Mouse (Mus musculus) CH12.LX (cell line): ENCODE measurements around the gene Golga4. TPM values are rescaled to one million over a fixed set of nuclear protein-coding genes. Genes with fewer than 3 reads are reported as not detected.

Source experiments
- DNase-seq: peaks from one replicate; pipeline ENCODE4 v3.0.0-alpha.2; 2013; ENCODE audit errors: extremely low read depth
- H3K27ac ChIP-seq: 2 replicates; pipeline ENCODE4 v1.5.1; 2012; ENCODE audit warnings: low read depth, mild to moderate bottlenecking, control low read depth, moderate library complexity; ENCODE audit not compliant: insufficient read depth
- H3K27me3 ChIP-seq: replicated peaks from 2 replicates; pipeline ENCODE3; 2012; ENCODE audit warnings: inconsistent platforms
- H3K36me3 ChIP-seq, 2 experiments: replicated peaks in 1 of 2; 2 replicates each; pipeline versions ENCODE3 to v1.6.1; 2012; ENCODE audit warnings: inconsistent platforms in 1 of 2, low read length in 1 of 2, mild to moderate bottlenecking in 1 of 2, mixed read lengths in 1 of 2, moderate library complexity in 1 of 2; ENCODE audit not compliant: control insufficient read depth in 1 of 2, insufficient read depth in 1 of 2
- H3K4me1 ChIP-seq, 2 experiments: 2 replicates each; pipeline ENCODE4 v1.6.1; 2012; ENCODE audit warnings: inconsistent platforms in 1 of 2, moderate library complexity in 1 of 2; ENCODE audit not compliant: insufficient read depth in 2 of 2, control insufficient read depth in 1 of 2
- H3K4me2 ChIP-seq: 2 replicates; pipeline ENCODE4 v1.6.1; 2012; ENCODE audit warnings: low read depth, mild to moderate bottlenecking, control low read depth; ENCODE audit not compliant: poor library complexity, insufficient read depth, severe bottlenecking
- H3K4me3 ChIP-seq, 3 experiments: fragments of 150-350 bp in 1 of 3; sonication (generic) in 1 of 3; replicated peaks in 1 of 3; 2 replicates each; pipeline versions ENCODE3 to v1.5.1; 2011 to 2012; ENCODE audit warnings: low read depth in 2 of 3, low read length in 2 of 3, mild to moderate bottlenecking in 2 of 3, moderate library complexity in 2 of 3, control low read depth in 1 of 3, improper control_type of control experiment in 1 of 3, inconsistent platforms in 1 of 3, mixed read lengths in 1 of 3; ENCODE audit not compliant: poor library complexity in 1 of 3
- H3K79me2 ChIP-seq: replicated peaks from 2 replicates; pipeline ENCODE4 v1.6.1; 2012; ENCODE audit warnings: mild to moderate bottlenecking, moderate library complexity; ENCODE audit not compliant: control insufficient read depth, poor library complexity, insufficient read depth, severe bottlenecking; ENCODE audit errors: extremely low read depth
- H3K9ac ChIP-seq: 2 replicates; pipeline ENCODE4 v1.6.1; 2012; ENCODE audit warnings: low read depth, mild to moderate bottlenecking, control low read depth, moderate library complexity; ENCODE audit not compliant: insufficient read depth
- H3K9me3 ChIP-seq: replicated peaks from 2 replicates; pipeline ENCODE3; 2012; ENCODE audit warnings: low read length, inconsistent platforms, mixed read lengths
- BHLHE40 ChIP-seq: IDR thresholded peaks from 2 replicates; pipeline ENCODE4 v1.6.1; 2011; ENCODE audit warnings: mild to moderate bottlenecking, low read depth, low read length, improper control_type of control experiment
- E2F4 ChIP-seq: IDR thresholded peaks from 2 replicates; pipeline ENCODE4 v1.6.1; 2011; ENCODE audit warnings: low read depth, low read length, improper control_type of control experiment; ENCODE audit not compliant: insufficient replicate concordance
- EP300 ChIP-seq: IDR thresholded peaks from 2 replicates; pipeline ENCODE4 v1.6.1; 2011; ENCODE audit warnings: low read length, improper control_type of control experiment
- ETS1 ChIP-seq: conservative IDR thresholded peaks from 2 replicates; pipeline ENCODE4 v1.6.1; 2012; ENCODE audit warnings: low read depth, mild to moderate bottlenecking, inconsistent platforms, low read length, improper control_type of control experiment, moderate library complexity
- GABPA ChIP-seq: IDR thresholded peaks from 2 replicates; pipeline ENCODE4 v1.6.1; 2012; ENCODE audit warnings: low read depth, low read length, improper control_type of control experiment, inconsistent platforms; ENCODE audit not compliant: insufficient replicate concordance
- HCFC1 ChIP-seq: IDR thresholded peaks from 2 replicates; pipeline ENCODE4 v1.6.1; 2012; ENCODE audit warnings: low read depth, mild to moderate bottlenecking, inconsistent platforms, low read length, improper control_type of control experiment
- JUND ChIP-seq: conservative IDR thresholded peaks from 2 replicates; pipeline ENCODE4 v1.6.1; 2011; ENCODE audit warnings: low read depth, low read length, improper control_type of control experiment
- KAT2A ChIP-seq: IDR thresholded peaks from 2 replicates; pipeline ENCODE4 v1.6.1; 2012; ENCODE audit warnings: low read length, improper control_type of control experiment, inconsistent platforms; ENCODE audit not compliant: insufficient replicate concordance
- MAX ChIP-seq: IDR thresholded peaks from 2 replicates; pipeline ENCODE4 v1.6.1; 2011; ENCODE audit warnings: low read length, improper control_type of control experiment
- MAZ ChIP-seq: IDR thresholded peaks from 2 replicates; pipeline ENCODE4 v1.6.1; 2012; ENCODE audit warnings: low read depth, mild to moderate bottlenecking, inconsistent platforms, low read length, improper control_type of control experiment, moderate library complexity
- MEF2A ChIP-seq: IDR thresholded peaks from 2 replicates; pipeline ENCODE4 v1.6.1; 2014; ENCODE audit warnings: low read depth, mild to moderate bottlenecking, inconsistent platforms, low read length, improper control_type of control experiment, borderline replicate concordance
- MXI1 ChIP-seq: IDR thresholded peaks from 2 replicates; pipeline ENCODE4 v1.6.1; 2011; ENCODE audit warnings: mild to moderate bottlenecking, low read depth, low read length, improper control_type of control experiment
- MYC ChIP-seq: IDR thresholded peaks from 2 replicates; pipeline ENCODE4 v1.6.1; 2011; ENCODE audit warnings: low read depth, mild to moderate bottlenecking, improper control_type of control experiment, low read length
- NELFE ChIP-seq: IDR thresholded peaks from 2 replicates; pipeline ENCODE4 v1.6.1; 2011; ENCODE audit warnings: low read depth, low read length, improper control_type of control experiment
- NRF1 ChIP-seq: IDR thresholded peaks from 2 replicates; pipeline ENCODE4 v1.6.1; 2014; ENCODE audit warnings: low read depth, mild to moderate bottlenecking, inconsistent platforms, low read length, improper control_type of control experiment, moderate library complexity
- POLR2A ChIP-seq: IDR thresholded peaks from 2 replicates; pipeline ENCODE4 v1.6.1; 2011; ENCODE audit warnings: low read depth, mild to moderate bottlenecking, improper control_type of control experiment, low read length
- POLR2AphosphoS2 ChIP-seq: IDR thresholded peaks from 2 replicates; pipeline ENCODE4 v1.6.1; 2011; ENCODE audit warnings: low read depth, low read length, improper control_type of control experiment
- TBP ChIP-seq: conservative IDR thresholded peaks from 2 replicates; pipeline ENCODE4 v1.6.1; 2011; ENCODE audit warnings: low read depth, low read length, improper control_type of control experiment
- TCF12 ChIP-seq: IDR thresholded peaks from 2 replicates; pipeline ENCODE4 v1.6.1; 2014; ENCODE audit warnings: low read depth, mild to moderate bottlenecking, inconsistent platforms, low read length, improper control_type of control experiment
- UBTF ChIP-seq: IDR thresholded peaks from 2 replicates; pipeline ENCODE4 v1.6.1; 2012; ENCODE audit warnings: low read depth, mild to moderate bottlenecking, inconsistent platforms, low read length, improper control_type of control experiment, moderate library complexity
- ZC3H11A ChIP-seq: IDR thresholded peaks from 2 replicates; pipeline ENCODE4 v1.6.1; 2012; ENCODE audit warnings: low read depth, mild to moderate bottlenecking, inconsistent platforms, low read length, improper control_type of control experiment
- ZKSCAN1 ChIP-seq: IDR thresholded peaks from 2 replicates; pipeline ENCODE4 v1.6.1; 2012; ENCODE audit warnings: low read depth, inconsistent platforms, low read length, improper control_type of control experiment, borderline replicate concordance
- ZMIZ1 ChIP-seq: IDR thresholded peaks from 2 replicates; pipeline ENCODE4 v1.6.1; 2012; ENCODE audit warnings: low read depth, mild to moderate bottlenecking, inconsistent platforms, low read length, improper control_type of control experiment
- dilution Hi-C: fragments of 300-500 bp; cut with MboI; formaldehyde crosslinking; loops from 2 replicates; pipeline ENCODE4 v1.14.3; 2020; ENCODE audit warnings: low sequenced_read_pairs; ENCODE audit not compliant: extremely low pct_unique_long_range_greater_than_20kb, extremely low pct_ligation_motif_present
- in situ Hi-C: fragments of 300-500 bp; cut with MboI; formaldehyde crosslinking; loops from 3 replicates; pipeline ENCODE4 v1.14.3; 2019; ENCODE audit warnings: low sequenced_read_pairs, low pct_ligation_motif_present, low pct_unique_long_range_greater_than_20kb, mixed read lengths
- polyA plus RNA-seq: library from polyadenylated mRNA; unstranded; fragments of >175 nt; gene quantifications from 2 replicates; pipeline ENCODE4 v1.2.1, GENCODE M21; 2012; ENCODE audit warnings: low read depth; ENCODE audit not compliant: insufficient read length
- total RNA-seq, 2 experiments: library from RNA; depleted of rRNA; stranded (reverse); fragments of 300-350 nt in 1 of 2; fragments of >200 nt in 1 of 2; gene quantifications; 2 replicates each; pipeline ENCODE4 v1.2.3; 2012 to 2014

Gene Golga4
- total and polyA plus RNA-seq, 3 experiments = 23.7 to 37.2 (median 33.1) TPM

DNA sequence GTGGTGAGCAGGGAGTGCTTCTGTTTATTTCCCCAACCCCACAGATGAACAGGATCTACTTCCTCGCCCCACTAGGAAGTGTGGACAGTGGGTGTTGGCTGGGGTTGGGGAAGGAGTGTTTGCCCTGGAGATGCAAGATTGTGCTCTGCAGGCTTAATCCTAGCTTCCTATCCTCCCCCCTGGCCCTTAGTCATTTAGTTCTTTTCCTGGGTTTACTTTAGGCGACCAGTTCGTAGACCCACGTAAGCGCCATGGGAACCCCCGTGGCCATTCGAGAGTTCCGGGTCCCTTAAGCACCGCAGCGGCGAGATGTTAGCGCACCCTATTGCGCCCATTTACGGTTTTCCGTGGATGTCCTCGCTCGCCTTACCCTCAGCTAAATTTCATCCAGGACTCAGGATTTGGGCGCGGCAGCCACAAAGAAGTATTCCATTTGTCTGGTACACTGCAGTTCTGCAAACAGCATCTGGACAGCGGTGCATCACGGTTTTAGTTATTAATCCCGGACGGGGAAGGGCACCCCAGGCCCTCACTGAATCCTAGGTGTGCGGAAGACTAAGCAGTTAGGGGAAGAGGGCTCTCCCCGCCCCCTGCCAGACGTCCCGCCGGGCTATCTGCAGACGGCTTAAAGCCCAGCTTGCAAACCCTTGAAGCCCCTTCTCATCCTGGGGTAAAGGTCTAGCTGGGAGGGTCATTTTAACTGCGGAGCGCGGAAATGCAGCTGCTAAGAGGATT, 19.5 kb upstream of the Golga4 start:
- Histone ChIP-seq H3K9ac (no peak overlapping the region), H3K36me3 (no peaks in the 10 kb centered on the region), H3K4me1 (peaks cover 0 to 6% of the 10 kb centered on the region in 2 experiments; a peak in 3 of 4 replicates), H3K27me3 (no peaks in the 10 kb centered on the region), H3K79me2 (no peaks in the 10 kb centered on the region), H3K4me2 (no peak overlapping the region), H3K27ac (no peak overlapping the region), H3K4me3 (no peak overlapping the region), H3K9me3 (no peaks in the 10 kb centered on the region)
- in situ Hi-C loops (loop anchor here (25.0 kb wide), 1 partner anchor 424 kb away; no protein-coding TSS in a partner anchor), dilution Hi-C loops (no loop called here)
- TF ChIP-seq HCFC1 = no peak
- no peak for TF ChIP-seq E2F4
- no peak for TF ChIP-seq NELFE
- TF ChIP-seq ZMIZ1 = no peak
- TF ChIP-seq ETS1 = no peak
- no peak for TF ChIP-seq EP300
- TF ChIP-seq UBTF = no peak
- TF ChIP-seq MAX = no peak
- TF ChIP-seq POLR2A = no peak
- TF ChIP-seq MEF2A = no peak
- no peak for TF ChIP-seq NRF1
- no peak for TF ChIP-seq JUND
- no peak for TF ChIP-seq POLR2AphosphoS2
- TF ChIP-seq ZKSCAN1 = no peak
- no peak for TF ChIP-seq TBP
- TF ChIP-seq TCF12 = no peak
- TF ChIP-seq ZC3H11A = no peak
- no peak for DNase-seq

DNA sequence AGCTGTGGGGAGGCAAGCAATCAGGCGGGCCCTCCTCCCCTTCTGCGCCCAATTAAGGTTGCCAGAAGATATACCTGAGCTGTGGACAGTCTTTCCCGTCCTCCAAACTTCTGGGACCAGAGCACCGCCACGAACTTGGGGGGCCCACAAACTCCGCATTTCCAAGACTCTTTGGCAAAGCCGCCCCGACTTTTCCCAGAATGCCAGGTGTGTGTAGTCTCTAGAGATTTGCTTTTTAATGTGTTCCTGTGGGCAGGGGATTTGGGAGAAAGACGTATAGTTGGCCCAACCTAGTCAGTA, 19.0 kb upstream of the Golga4 start:
- in situ Hi-C loops (loop anchor here (25.0 kb wide), 1 partner anchor 425 kb away; no protein-coding TSS in a partner anchor), dilution Hi-C loops (no loop called here)
- Histone ChIP-seq H3K27ac (no peak overlapping the region), H3K79me2 (no peaks in the 10 kb centered on the region), H3K4me3 (no peak overlapping the region), H3K27me3 (no peaks in the 10 kb centered on the region), H3K4me2 (no peak overlapping the region), H3K4me1 (peaks cover 0 to 6% of the 10 kb centered on the region in 2 experiments; a peak in 2 of 4 replicates), H3K36me3 (no peaks in the 10 kb centered on the region), H3K9me3 (no peaks in the 10 kb centered on the region), H3K9ac (no peak overlapping the region)
- TF ChIP-seq MAZ = no peak
- TF ChIP-seq MAX = no peak
- TF ChIP-seq MXI1 = no peak
- no peak for TF ChIP-seq MYC
- TF ChIP-seq BHLHE40 = no peak
- no peak for TF ChIP-seq KAT2A
- TF ChIP-seq ZMIZ1 = no peak
- no peak for TF ChIP-seq GABPA
- DNase-seq = no peak
